Mouse (Mus musculus) heart, embryonic 13.5 days (tissue): ENCODE results near the gene Zfp3. TPM values are rescaled to one million over a fixed set of nuclear protein-coding genes. Genes with fewer than 3 reads are reported as not detected.
"Not testable (repeated sequence)": the region's sequence is repeated elsewhere in the genome, so short reads cannot be mapped to it uniquely, and the experiment has no call there.

Experiments used
- ATAC-seq: fragments of 200-750 bp; cut with Nextera tagmentation; 2 replicates; pipeline ENCODE4 v1.8.0; 2017; ENCODE audit warnings: moderate TSS enrichment; ENCODE audit not compliant: insufficient number of reproducible peaks, low FRiP score, low TSS enrichment; ENCODE audit errors: extremely low read depth
- H3K27ac ChIP-seq: fragments of 300-500 bp; sonication (generic); replicated peaks from 2 replicates; pipeline ENCODE4 v1.5.1; 2015; ENCODE audit warnings: moderate library complexity, mild to moderate bottlenecking, inconsistent platforms
- H3K27me3 ChIP-seq: fragments of 300-500 bp; sonication (generic); replicated peaks from 2 replicates; pipeline ENCODE4 v1.6.1; 2015; ENCODE audit warnings: mild to moderate bottlenecking, inconsistent platforms
- H3K36me3 ChIP-seq: fragments of 300-500 bp; sonication (generic); 2 replicates; pipeline ENCODE4 v1.6.1; 2015; ENCODE audit warnings: mild to moderate bottlenecking, inconsistent platforms
- H3K4me1 ChIP-seq: fragments of 300-500 bp; sonication (generic); 2 replicates; pipeline ENCODE4 v1.6.1; 2015; ENCODE audit warnings: inconsistent platforms
- H3K4me2 ChIP-seq: fragments of 300-500 bp; sonication (generic); 2 replicates; pipeline ENCODE4 v1.6.1; 2015; ENCODE audit warnings: inconsistent platforms, mild to moderate bottlenecking, moderate library complexity
- H3K4me3 ChIP-seq: fragments of 300-500 bp; sonication (generic); 2 replicates; pipeline ENCODE4 v1.5.1; 2015; ENCODE audit warnings: moderate library complexity, mild to moderate bottlenecking, inconsistent platforms
- H3K9ac ChIP-seq: fragments of 300-500 bp; sonication (generic); 2 replicates; pipeline ENCODE4 v1.6.1; 2015; ENCODE audit warnings: inconsistent platforms, mild to moderate bottlenecking, moderate library complexity
- H3K9me3 ChIP-seq: fragments of 300-500 bp; sonication (generic); 2 replicates; pipeline ENCODE4 v1.6.1; 2016; ENCODE audit warnings: inconsistent platforms
- WGBS: fragments of 180-500 bp; shearing (Covaris S2); methylation state at CpG from one replicate; pipeline ENCODE4 v1.1.7; 2015; ENCODE audit warnings: mixed read lengths; 5-methylcytosine and 5-hydroxymethylcytosine counted together
- polyA plus RNA-seq: library from polyadenylated mRNA; unstranded; fragments of >200 nt; fragmentation: Nextera tagmentation; extraction: Ambion mirVana; gene quantifications from 2 replicates; pipeline ENCODE4 v1.2.1, GENCODE M21; 2015

Gene Zfp3
- polyA plus RNA-seq, 1 experiment from 2014 or later, result 8.3 TPM

DNA sequence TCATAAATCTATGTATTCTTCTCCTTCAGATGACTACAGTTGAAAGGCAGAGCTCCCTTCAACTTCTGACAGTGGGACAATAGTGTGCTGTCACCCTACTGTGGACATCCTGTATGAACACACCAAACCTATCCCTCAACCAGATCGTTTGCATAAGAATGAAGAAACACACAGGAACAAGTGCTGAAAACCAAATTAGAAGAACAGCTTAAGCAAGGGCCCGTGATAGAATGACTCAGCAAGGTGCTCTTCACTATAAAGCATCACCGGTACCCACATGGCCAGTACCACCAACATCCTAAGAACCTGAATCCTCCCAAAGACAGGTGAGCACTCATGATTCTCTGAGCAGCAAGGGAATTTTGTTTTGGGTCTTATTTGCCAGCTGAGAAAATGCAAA lies 3.6 kb upstream of the Zfp3 start:
- WGBS, result 64% methylated on average over 3 of the region's 3 CpGs
- peaks cover 13% of the 10 kb centered on the region for H3K4me1 ChIP-seq

DNA sequence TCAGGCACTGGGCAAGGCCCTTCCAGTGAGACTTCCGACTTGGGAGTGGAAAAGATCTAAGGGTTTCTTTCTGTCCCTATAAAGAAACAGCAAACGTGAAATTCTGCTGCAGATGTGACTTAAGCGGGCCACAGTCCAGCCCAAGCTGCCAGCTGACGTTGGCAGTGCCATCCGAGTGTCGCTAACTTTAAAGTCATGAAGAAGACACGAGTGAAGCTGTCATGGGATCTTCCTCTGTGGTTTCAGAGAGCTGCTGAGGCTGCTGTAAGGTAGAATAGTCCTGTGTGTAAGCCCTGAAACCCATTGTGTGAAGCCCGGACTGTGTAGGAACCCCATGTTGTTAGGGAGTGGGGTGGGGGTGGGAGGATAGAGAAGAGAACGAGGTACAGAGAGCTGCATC lies 1.4 kb upstream of the Zfp3 start:
- no peak overlapping the region for H3K9ac ChIP-seq
- peaks cover 6% of the 10 kb centered on the region for H3K36me3 ChIP-seq
- no peak overlapping the region for H3K4me2 ChIP-seq
- H3K27me3 ChIP-seq, result 0 out of 2 replicates have a peak, but pooled peaks cover 3% of the 10 kb centered on the region
- ATAC-seq, result no peak
- H3K9me3 ChIP-seq, result no peaks in the 10 kb centered on the region
- H3K4me3 ChIP-seq, result no peak overlapping the region
- 78% methylated on average over 9 of the region's 9 CpGs for WGBS
- peaks cover 29% of the 10 kb centered on the region for H3K4me1 ChIP-seq
- H3K27ac ChIP-seq, result no peak overlapping the region

More for the DNA sequence above, 3.6 kb upstream of the Zfp3 start:
- not testable (repeated sequence) for H3K4me3 ChIP-seq, H3K9ac ChIP-seq, ATAC-seq, H3K27ac ChIP-seq, H3K4me2 ChIP-seq, H3K36me3 ChIP-seq, H3K9me3 ChIP-seq
- peaks cover 12% of the 10 kb centered on the region for H3K27me3 ChIP-seq

DNA sequence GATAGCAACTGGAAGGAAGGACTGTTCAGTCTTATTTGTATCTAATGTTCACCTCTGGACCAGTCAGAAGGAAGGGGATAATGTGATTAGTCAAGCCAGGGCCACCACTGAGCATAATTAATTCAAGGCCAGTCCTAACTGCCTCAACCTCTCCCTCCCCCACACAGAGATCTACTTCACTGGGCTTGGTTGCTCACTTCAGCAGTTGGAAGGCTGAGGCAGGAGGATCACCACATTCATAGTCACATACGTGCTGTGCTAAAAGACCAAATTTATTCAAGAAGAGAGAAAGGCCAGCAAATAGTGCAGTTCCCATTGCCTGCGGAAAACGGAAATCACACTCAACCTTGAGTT lies 450 bp upstream of the Zfp3 start:
- Histone ChIP-seq H3K4me1 (peaks cover 29% of the 10 kb centered on the region), H3K9ac (peak overlapping the region; percentile 90), H3K9me3 (no peaks in the 10 kb centered on the region), H3K27ac (peak overlapping the region; percentile 86), H3K4me3 (peak overlapping the region; percentile 74), H3K4me2 (peak overlapping the region; percentile 81), H3K36me3 (peaks cover 14% of the 10 kb centered on the region), H3K27me3 (0 out of 2 replicates have a peak, but pooled peaks cover 3% of the 10 kb centered on the region)
- ATAC-seq, result no peak
- 26% methylated on average over 3 of the region's 3 CpGs for whole genome bisulfite sequencing

DNA sequence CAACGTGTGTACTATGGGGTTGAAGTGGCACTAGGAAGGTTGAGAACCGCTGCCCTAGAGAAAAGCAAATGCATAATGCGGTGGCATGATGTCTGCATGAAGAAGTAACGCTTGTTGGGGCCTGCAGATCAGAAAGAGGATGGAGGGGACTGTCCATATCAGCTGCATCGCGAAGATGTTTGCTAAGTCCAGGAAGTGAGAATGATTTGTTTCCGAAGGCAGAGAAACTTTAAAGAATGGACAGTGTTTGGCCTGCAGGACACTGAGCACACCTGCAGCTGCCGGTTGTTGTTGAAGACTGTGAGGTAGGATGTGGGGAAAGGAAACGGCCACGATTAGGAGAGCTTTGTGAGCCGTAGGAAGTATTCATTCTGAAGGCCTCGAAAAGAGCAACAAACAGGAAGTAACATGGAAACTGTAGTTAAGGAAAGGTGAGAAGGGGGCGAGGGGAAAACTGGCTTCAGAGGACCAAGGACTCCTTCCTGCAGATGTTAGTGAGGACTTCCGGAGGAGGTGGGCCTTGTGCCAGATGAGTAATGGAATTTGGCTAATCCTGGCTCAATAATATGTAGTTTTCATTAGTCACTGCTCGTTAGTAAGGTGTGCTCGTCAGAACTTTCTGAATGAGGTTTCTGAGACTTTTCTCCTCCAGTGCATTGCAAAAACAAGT lies 1.9 kb downstream of the Zfp3 start:
- H3K4me3 ChIP-seq, result no peak overlapping the region
- WGBS, result 65% methylated on average over 16 of the region's 16 CpGs
- H3K4me1 ChIP-seq, result peaks cover 29% of the 10 kb centered on the region
- H3K9ac ChIP-seq, result no peak overlapping the region
- 0 out of 2 replicates have a peak, but pooled peaks cover 3% of the 10 kb centered on the region for H3K27me3 ChIP-seq
- H3K27ac ChIP-seq, result peak overlapping the region; percentile 53
- peak overlapping the region; percentile 81; the same call in 1 of the 2 replicates for H3K4me2 ChIP-seq
- ATAC-seq, result no peak
- H3K9me3 ChIP-seq, result no peaks in the 10 kb centered on the region
- H3K36me3 ChIP-seq, result peaks cover 17% of the 10 kb centered on the region

DNA sequence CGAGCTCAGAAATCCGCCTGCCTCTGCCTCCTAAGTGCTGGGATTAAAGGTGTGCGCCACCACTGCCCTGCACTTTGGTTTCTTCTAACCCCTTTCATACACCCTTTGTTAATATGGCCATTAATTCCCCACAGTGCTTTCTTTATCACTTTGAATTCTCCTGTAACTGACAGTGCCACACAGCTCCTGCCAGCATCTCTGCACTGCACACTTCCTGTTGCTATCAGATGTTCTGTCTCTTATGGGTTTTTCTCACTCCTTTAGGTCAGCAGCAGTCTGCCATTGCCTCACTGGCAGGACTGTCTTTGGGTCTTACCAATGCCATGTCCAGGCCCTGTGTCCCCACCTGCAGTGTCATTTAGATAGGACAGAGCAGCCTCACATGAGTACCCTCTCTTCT lies 6.8 kb downstream of the Zfp3 start:
- H3K4me2 ChIP-seq, result no peak overlapping the region
- H3K9me3 ChIP-seq, result no peaks in the 10 kb centered on the region
- WGBS, result 88% methylated on average over 3 of the region's 3 CpGs
- peaks cover 52% of the 10 kb centered on the region for H3K36me3 ChIP-seq
- no peak for ATAC-seq
- peaks cover 12% of the 10 kb centered on the region for H3K4me1 ChIP-seq
- no peak overlapping the region for H3K4me3 ChIP-seq
- no peaks in the 10 kb centered on the region for H3K27me3 ChIP-seq
- no peak overlapping the region for H3K27ac ChIP-seq
- H3K9ac ChIP-seq, result no peak overlapping the region

DNA sequence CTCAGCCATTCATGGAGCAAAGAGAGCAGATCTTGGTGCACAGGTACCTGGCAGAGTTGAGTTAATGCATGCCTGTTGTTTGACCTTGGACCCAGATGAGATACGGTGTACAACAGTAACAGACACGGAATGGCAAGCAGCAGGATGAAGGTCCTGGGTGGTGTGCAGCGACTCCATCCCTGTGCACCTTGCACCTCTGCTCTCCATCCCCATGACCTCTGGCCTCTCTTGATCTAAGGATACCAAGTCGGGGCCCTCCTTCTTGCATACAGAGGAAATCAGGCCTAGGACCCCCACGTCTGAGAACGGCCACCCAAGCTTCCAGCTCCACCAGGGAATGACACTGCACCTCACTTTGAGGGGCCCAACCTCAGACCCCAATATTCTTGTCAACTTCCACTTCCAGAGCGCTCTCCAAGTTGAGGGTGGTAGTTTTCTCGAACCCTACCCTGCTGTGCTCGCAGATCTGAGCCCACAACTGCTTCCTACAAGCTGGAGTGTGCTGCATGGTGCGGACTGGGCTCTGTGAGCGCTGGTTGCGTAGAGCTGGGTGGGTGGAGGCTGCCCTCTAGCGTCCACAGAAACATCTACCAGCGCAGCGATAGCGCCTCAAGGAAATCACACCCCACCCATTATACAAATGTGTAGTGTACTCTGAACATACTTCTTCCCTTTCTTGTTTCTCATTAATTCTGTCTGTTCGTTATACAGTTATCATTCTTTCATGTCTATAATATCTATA lies 13.0 kb downstream of the Zfp3 start:
- Histone ChIP-seq H3K4me2 (peak overlapping the region; percentile 19), H3K4me3 (no peak overlapping the region), H3K4me1 (0 out of 2 replicates have a peak, but pooled peaks cover 4% of the 10 kb centered on the region), H3K27me3 (no peaks in the 10 kb centered on the region), H3K36me3 (peaks cover 24% of the 10 kb centered on the region), H3K9me3 (no peaks in the 10 kb centered on the region), H3K27ac (no peak overlapping the region), H3K9ac (peak overlapping the region; percentile 55)
- 27% methylated on average over 17 of the region's 17 CpGs for WGBS
- ATAC-seq, result no peak; the same call in 1 of the 2 replicates

DNA sequence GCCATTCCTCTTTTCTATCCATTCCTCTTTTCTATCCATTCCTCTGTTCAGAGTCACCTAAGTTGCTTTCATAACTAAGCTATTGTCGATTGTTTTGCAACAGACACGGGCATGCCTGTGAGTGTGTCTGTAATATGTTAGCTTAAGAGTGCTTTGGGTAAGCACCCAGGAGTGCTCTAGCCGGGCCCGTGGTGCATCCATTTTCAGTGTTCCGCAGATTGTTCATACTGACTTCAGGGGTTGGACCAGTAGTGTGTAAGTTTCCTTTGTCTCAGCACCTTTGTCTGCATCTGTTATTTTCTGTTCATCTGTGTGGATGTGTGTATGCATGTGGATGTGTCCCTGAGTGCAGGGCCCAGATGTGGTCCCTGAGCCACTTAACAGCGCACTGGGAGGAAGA lies 13.6 kb downstream of the Zfp3 start:
- no peak overlapping the region for H3K27ac ChIP-seq
- no peaks in the 10 kb centered on the region for H3K9me3 ChIP-seq
- no peaks in the 10 kb centered on the region for H3K27me3 ChIP-seq
- no peak overlapping the region for H3K4me2 ChIP-seq
- no peak for ATAC-seq
- H3K36me3 ChIP-seq, result peaks cover 18% of the 10 kb centered on the region
- 62% methylated on average over 6 of the region's 6 CpGs for WGBS
- 0 out of 2 replicates have a peak, but pooled peaks cover 4% of the 10 kb centered on the region for H3K4me1 ChIP-seq
- H3K4me3 ChIP-seq, result no peak overlapping the region
- no peak overlapping the region for H3K9ac ChIP-seq

DNA sequence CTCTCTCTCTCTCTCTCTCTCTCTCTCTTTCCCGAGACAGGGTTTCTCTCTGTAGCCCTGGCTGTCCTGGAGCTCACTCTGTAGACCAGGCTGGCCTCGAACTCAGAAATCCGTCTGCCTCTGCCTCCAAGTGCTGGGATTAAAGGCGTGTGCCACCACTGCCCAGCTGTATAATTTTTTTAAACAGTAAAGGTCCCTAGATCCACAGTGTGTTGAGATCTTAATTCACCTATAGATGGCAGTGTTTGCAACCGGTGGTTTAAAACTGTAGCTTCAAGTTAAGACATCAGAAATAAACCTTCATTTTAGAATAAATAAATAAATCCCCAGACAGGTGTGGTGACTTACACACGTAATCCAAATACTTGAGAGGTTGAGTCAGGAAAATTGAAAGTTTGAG lies 14.0 kb downstream of the Zfp3 start:
- 21% methylated on average over 6 of the region's 6 CpGs for WGBS
- H3K4me1 ChIP-seq, H3K9me3 ChIP-seq, H3K27me3 ChIP-seq, H3K9ac ChIP-seq, ATAC-seq, H3K4me3 ChIP-seq, H3K27ac ChIP-seq, H3K4me2 ChIP-seq: not testable (repeated sequence)
- peaks cover 13% of the 10 kb centered on the region for H3K36me3 ChIP-seq

DNA sequence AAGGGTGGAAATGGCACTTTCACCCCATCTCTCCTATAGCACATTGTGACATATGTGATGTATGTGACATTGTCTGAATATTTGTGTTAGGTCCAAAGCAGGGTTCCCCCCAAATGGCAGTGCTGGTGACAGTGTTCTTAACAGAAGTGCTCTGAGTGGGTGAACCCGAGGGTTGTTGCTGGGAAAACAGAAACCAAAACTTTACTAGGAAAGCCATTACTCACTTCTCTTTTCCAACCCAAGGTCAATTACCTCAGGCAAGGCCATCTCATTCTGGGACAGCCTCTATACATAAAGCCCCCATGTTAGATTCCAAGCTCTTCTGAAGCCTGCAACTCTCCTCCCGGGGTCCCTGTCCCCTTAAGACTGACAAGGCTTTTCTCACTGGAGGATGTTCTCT lies 21.9 kb downstream of the Zfp3 start:
- no peak overlapping the region for H3K27ac ChIP-seq
- no peak overlapping the region for H3K9ac ChIP-seq
- H3K4me1 ChIP-seq, result no peaks in the 10 kb centered on the region
- 50% methylated on average over 2 of the region's 2 CpGs for WGBS
- no peak for ATAC-seq
- no peaks in the 10 kb centered on the region for H3K36me3 ChIP-seq
- no peaks in the 10 kb centered on the region for H3K9me3 ChIP-seq
- H3K4me2 ChIP-seq, result no peak overlapping the region
- no peak overlapping the region for H3K4me3 ChIP-seq
- 0 out of 2 replicates have a peak, but pooled peaks cover 4% of the 10 kb centered on the region for H3K27me3 ChIP-seq

DNA sequence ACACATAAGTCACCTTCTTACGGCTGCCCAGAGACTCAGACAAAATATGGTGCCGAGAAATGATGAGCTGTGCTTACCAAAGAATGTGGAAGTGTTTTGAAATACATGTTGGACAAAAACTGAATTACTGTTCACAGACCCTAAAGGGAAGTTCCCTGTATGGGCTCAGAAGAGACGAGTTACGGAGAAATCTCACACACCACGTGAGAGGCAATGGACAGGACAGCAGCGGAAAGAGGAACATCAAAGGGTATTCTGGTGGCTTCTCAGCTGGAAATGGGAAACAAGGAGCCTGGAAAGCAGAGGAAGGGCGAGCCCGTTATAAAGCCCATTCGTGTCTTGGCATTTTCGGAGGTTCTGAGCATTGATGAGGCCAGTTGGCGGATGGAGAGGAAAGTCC lies 23.0 kb downstream of the Zfp3 start:
- no peak overlapping the region for H3K4me3 ChIP-seq
- WGBS, result 64% methylated on average over 11 of the region's 11 CpGs
- no peak for ATAC-seq

DNA sequence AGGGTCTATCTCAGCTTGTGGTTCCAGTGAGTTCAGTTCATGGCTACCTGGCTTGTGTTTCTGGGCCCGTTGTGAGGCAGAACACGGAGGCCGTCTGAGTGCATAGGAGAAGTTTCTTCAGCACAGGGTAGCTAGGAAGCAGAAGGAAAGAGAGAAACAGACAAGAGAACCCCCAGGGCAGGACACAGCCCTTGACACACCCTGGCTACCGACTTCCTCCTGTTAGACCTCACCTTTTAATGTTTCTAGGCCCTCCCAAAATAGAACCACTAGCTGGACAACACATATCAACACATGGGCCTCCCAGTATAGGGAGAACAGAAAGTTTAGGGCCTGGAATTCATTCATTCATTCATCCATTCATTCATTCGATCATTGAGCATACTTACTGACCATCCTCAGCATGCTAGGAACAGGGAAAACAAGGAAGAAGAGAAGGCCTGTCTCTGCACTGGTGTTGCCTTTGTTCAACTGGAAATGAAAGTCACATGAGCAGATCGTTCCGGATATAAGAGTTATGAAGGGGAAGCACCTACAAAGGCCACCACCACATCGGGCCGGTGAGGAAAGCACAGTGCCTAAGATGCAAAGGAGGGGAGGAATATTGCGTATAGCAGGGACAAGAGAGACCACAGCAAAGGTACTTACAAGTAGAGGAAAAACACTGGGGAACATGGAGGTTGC lies 25.1 kb downstream of the Zfp3 start:
- no peak for ATAC-seq
- Histone ChIP-seq H3K4me2 (no peak overlapping the region), H3K27me3 (0 out of 2 replicates have a peak, but pooled peaks cover 4% of the 10 kb centered on the region), H3K36me3 (no peaks in the 10 kb centered on the region), H3K9me3 (no peaks in the 10 kb centered on the region), H3K4me1 (no peaks in the 10 kb centered on the region), H3K27ac (no peak overlapping the region), H3K4me3 (no peak overlapping the region), H3K9ac (no peak overlapping the region)
- 79% methylated on average over 10 of the region's 10 CpGs for WGBS

More for the DNA sequence above, 23.0 kb downstream of the Zfp3 start:
- H3K4me1 ChIP-seq, result no peaks in the 10 kb centered on the region
- no peaks in the 10 kb centered on the region for H3K36me3 ChIP-seq
- H3K4me2 ChIP-seq, result no peak overlapping the region
- 0 out of 2 replicates have a peak, but pooled peaks cover 4% of the 10 kb centered on the region for H3K27me3 ChIP-seq
- no peaks in the 10 kb centered on the region for H3K9me3 ChIP-seq
- H3K27ac ChIP-seq, result no peak overlapping the region
- H3K9ac ChIP-seq, result no peak overlapping the region
